Mouse (Mus musculus) lung, adult 18-20 months (tissue): ENCODE results near the gene Gpr62.
"Not testable (repeated sequence)": the region's sequence is repeated elsewhere in the genome, so short reads cannot be mapped to it uniquely, and the experiment has no call there.

Experiments
- DNase-seq, 2 experiments: peaks; one replicate each; pipeline ENCODE4 v3.0.0; 2022; ENCODE audit warnings: mixed read lengths in 2 of 2

The Gpr62 gene

DNA sequence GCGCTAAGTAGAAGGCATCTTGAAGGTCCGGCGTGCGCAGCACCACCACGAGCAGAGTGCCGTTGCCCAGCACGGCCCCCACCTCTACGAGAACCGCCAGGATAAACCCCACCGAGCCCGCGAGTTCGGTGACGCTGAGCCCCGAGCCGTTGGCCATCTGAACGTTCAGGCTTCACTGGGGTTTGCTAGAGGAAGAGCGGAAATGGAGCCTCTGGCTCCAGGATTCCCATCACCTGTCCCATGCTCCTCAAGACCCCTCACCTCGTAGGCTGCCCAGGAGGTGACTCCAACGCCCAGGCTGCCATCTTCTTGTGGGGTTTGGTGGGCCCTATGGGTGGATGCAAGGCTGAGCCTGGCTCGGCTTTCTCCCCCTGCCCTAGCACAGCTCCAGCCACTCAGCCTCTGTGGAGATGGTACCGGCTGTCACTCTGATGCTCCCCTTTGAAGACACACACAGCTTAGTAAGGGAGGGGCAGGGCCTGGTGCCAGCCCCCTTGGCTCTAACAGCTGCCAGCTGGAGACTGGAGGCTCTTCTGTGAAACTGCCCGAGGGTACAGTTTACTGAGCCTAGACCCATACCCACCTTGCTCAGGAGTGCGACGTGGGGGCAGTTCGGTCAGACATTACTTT lies at the start of gene Gpr62:
Gene Gpr62 (minus strand): TSS at position 368 of the 630 bp plus-strand sequence.
- DNase-seq: no peak

DNA sequence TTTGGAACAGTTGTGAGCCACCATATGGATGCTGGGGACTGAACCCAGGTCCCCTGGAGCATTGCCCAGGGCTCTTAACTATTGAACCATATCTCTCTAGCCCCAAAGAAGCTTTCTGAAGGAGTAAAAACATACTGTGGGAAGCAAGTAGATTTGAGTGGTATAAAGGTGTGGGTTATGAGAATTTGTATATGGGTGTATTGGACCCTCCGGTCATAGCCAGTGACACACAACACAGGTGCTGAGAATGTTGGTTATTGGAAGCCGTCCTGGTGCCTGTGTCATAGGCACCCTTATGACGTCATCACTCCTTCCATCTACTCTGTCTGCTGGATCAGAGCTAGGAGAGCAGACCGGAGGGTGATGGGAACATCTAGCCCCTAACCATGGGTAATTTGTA lies 48.5 kb upstream of the Gpr62 start, which contains the start of gene Iqcf5:
Gene Iqcf5 (plus strand): TSS at position 301 of the 400 bp plus-strand sequence.
- DNase-seq: no peak

DNA sequence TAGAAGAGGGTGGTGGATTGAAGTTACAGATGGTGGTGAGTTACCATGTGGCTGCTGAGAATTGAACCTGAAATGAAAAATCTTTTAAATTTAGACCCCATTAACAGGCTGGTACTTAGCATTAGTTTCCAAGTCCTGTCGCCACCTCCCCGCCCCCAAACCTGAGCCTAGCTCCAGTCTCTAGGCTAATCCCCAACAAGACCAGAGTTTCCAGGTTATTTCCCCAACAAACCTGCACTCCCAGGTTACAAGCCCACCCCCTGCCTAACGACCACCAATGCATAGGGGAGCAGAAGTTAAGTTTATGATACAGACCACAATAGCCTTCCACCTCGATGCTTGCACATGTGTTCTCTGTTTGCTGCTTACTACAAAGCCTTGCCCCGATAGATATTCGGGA lies 47.8 kb upstream of the Gpr62 start:
- no peak for DNase-seq

DNA sequence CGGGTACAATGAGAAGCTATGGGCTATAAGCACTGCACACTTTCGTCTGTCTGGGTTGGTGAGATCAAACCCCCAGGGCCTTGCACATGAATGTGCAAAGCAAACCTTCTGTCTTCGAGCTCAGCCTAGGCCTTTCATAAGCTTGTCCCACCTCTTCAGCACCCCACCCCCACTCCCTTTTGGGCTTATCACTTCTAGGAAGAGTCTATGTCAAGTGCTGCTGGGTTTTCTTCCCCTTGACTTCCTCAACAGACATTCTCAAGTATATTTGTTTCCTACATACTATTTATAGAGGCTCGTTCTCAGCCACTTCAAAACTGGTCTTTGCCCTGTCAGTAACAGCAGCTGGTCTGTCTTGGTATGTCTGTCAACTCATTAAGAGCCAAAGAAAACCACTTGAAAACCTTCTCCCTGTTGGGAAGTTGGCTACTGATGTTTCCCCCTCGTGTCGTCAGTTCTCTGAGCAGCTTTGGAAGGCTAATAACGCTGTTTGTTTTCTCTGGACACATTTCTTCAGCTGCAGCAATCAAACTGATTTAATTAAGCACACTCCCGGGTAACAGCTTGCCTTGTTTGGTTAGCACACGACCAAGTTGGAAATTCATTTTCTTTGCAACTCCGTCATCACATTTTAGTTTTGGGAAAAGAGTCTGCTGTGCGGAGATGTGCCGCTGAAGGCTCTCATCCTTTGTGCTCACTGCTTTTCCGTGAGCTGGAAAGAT lies 47.2 kb upstream of the Gpr62 start:
- DNase-seq: peak in 1 of 2 experiments; percentile 4

DNA sequence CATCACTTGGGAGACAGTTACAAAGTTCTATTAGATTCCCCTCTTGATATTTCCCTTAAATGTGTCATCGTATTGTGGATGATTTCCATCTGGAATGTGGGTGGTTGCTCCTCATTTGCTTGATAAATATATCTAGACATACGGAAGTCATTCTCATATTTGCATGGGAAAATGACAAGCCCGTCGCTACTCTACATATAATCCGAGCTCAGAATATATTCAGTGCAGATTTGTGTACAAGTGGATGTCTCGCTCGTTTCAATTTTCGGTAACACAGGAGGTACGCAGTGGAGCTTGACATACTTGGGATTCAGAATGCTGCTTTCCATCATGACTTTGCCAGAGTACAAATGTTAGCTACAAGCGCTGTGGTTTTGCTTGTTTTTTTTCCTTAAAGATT lies 43.6 kb upstream of the Gpr62 start:
- DNase-seq: no peak

DNA sequence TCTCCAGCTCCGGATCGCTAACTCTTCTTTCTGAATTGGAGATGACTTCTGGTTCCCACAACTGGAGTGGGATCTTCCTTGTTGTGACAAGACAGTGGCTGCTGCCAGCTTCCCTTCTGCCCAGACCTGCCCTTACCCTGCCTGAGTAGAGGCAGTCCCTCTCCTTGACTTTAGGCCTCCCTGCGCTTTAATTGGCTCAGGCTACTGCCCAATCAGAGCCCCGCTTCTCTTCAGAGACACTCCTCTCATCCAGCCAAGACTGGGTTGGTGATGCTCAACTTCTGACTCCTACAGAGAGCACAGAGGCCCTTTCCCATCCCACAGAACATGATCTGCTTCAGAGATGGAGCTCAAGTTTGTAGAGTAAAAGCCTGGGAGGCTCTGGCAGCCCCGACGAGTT lies 38.5 kb upstream of the Gpr62 start:
- no peak for DNase-seq

DNA sequence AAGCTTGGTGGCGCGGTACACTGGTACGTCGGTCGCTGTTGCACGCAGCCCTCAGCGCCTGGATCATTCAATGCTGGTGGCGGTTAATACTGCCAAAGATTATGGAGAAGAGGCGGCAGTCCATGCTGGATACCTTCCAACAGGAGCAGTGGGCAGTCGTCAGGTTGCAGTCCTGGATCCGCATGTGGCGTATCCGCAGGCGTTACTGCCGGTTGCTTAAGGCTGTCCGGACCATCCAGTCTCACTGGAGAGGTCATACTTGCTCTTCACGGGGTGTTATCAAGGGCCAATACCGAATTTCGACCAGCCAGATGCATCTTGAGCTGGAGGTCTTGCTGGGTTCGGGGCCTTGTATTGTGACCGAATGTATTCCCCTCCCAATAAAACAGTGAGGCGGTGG lies 36.1 kb upstream of the Gpr62 start:
- no peak for DNase-seq

DNA sequence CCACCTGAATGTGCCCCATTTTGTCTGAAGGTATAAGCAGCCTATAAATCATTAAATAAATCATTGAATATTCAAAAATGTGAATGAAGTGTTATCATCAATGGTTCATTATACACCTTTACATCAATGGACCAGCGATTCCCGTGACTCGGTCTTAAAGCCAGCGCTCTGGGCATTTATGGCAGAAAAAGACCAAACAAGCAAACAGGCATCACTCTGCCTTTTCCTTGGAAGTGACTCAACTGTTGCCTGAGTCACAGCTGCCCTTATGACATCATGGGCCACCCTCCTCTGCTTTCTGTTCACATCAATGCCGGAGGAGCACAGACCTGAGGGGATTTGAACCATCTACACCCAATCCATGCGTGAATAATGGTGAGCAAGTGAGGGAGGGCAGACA lies 33.9 kb upstream of the Gpr62 start, which contains the start of gene Iqcf1:
Gene Iqcf1 (plus strand): TSS at position 301 of the 400 bp plus-strand sequence.
- DNase-seq: no peak

DNA sequence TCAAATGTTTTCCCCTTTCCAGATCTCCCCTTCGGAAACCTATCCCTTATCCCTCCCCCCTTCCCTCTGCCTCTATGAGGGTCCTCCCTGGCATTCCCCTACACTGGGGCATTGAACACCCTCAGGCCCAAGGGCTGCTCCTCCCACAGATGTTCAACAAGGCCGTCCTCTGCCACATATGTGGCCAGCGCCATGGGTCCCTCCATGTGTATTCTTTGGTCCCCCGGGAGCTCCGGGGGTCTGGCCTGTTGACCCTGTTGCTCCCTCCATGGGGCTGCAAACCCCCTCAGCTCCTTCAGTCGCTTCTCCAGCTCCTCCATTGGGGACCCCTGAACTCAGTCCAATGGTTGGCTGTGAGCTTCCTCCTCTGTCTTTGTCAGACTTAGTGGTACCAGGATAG lies 21.9 kb upstream of the Gpr62 start:
- not testable (repeated sequence) for DNase-seq

DNA sequence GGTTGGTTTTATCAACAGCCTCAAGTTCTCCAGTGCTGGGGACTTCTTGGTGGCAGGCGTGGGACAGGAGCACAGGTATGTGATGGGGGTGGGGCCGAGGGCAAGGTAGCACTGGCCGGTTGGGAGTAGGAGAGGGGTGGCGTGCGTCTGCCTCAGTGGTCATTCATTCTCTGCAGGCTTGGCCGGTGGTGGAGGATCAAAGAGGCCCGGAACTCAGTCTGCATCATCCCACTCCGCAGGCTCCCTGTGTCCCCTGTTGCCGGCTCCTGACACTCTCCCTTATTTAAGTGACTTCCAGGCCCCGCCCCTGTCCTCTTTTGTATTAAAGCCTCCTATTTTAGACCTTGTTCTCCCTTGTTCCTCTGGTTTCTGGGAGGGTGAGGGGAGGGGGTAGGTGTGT lies 19.3 kb upstream of the Gpr62 start:
- no peak for DNase-seq

DNA sequence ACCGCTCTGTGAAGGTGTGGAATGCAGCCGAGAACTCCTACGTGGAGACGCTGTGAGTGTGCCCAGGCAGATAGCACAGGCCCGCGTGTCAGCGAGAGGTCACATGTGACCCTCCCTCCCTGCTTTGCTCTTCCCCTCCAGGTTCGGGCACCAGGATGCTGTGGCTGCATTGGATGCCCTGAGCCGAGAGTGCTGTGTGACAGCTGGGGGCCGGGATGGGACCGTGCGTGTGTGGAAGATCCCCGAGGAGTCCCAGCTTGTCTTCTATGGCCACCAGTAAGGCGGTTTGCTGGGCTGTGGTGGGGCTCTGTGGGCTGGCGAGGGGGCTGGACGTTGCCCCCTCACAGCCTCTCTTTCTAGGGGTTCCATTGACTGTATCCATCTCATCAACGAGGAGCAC lies 17.9 kb upstream of the Gpr62 start:
- no peak for DNase-seq

DNA sequence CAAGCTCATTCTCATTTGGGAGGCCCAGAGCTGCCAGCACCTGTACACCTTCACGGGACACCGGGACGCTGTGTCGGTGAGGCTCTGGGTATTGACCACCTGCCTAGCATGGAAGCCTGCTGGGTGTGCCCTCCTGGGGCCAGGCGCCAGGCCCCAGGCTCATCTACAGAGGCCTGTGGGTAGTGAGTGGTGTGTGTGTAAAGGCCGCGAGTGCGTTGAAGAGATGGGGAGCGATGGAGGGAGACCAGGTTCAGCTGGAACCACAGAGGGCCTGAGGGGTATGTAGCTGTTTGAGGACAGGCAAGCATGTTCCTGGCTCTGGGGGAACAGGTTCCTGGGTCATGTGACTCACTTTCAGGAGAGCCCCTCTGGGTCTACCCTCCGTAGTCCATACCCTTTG lies 17.4 kb upstream of the Gpr62 start:
- DNase-seq: no peak

DNA sequence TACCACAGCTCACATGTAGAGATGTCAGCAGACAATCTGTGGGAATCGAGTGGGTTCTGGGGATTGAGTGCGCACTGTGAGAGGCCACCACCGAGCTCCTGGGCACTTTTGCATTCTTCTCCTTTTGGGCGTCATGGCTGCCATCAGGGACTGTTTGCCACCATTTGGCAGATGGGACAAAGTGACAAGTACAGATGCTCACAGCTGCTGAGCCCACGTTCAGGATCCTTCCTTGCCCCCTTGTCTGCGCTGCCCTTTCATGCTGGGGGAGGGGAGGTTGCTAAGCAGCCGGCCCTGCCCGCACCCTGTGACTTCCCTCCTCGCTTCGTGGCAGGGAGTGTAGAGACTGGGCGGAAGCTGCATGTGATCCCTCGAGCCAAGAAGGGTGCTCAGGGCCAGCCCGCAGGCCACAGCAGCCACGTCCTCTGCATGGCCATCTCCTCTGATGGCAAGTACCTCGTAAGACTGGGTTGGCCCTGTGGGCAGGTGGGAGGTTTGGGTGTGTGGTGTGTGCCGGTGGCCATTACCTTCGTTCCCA lies 16.9 kb upstream of the Gpr62 start:
- DNase-seq: no peak

DNA sequence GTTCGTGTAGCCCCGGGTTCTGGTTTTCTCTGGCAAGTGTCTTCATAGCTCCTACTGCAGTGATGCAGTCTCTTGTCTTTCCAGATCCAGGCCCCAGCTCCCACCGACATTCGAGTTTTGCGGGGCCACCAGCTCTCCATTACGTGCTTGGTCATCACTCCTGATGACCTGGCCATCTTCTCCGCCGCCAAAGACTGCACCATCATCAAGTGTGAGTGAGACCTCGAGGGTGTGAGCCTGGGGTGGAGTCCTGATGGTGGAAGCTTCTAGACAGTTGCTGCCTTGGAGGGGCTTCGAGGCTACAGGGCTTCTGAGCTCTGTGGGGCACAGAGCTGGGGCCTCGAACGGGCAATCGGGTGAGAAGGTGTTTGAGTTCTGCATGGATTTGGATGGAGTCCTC lies 15.9 kb upstream of the Gpr62 start:
- DNase-seq: no peak

DNA sequence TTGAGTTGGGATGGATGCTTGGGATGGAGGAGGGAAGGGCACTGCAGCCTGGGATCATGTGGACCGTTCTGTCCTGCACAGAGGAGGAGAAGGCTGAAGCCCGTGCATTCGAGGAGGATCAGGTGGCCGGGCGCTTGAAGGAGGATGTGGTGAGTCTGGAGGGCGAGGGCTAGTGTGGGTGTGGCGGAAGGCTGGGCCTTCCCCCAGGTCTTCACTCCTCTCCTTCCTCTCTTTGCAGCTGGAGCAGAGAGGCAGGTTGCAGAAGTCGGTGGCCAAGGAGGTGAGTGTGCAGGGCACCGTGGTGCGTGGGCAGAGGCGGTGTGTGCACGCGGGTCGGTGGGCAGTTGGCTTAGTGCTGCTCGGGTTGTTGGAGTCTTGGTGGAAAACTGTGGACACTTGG lies 15.3 kb upstream of the Gpr62 start:
- peak in 1 of 2 experiments; percentile 2 for DNase-seq

DNA sequence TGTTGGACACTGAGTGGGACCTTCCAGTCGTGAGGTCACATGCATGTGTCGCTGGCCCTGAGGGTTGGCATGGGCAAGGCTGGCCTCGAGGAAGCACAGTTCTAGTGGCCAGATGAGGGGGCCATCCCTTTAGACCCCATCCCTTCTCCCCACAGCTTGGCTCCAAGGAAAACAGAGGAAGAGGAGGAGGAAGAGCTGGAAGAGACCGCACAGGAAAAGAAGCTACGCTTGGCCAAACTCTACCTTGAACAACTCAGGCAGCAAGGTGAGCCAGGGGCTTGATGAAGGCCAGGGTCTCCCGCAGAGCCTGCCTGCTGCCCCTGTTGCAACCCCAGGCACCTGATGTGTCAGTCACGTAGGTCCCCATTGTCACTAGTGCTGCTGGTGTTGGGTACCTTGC lies 14.8 kb upstream of the Gpr62 start:
- DNase-seq: no peak

DNA sequence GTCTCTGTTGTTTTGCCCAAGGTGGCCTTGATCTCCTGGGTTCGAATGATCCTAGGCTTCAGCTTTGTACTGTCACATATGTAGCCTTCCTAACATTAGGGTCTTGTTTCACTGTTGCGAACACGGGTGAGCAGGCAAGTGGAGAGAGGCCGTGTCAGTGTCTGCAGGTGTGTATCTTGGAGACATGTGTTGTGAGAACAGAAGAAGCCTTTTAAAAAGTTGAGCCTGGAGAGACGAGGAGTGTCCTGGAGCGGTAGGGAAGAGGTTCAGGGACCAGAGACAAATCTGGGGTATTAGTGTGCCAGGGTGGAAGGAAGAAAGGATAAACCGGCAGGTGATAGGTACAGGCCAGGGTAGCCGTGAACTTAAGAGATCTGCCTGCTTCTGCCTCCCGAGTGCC lies 12.4 kb upstream of the Gpr62 start:
- DNase-seq: peak in 1 of 2 experiments; percentile 2

DNA sequence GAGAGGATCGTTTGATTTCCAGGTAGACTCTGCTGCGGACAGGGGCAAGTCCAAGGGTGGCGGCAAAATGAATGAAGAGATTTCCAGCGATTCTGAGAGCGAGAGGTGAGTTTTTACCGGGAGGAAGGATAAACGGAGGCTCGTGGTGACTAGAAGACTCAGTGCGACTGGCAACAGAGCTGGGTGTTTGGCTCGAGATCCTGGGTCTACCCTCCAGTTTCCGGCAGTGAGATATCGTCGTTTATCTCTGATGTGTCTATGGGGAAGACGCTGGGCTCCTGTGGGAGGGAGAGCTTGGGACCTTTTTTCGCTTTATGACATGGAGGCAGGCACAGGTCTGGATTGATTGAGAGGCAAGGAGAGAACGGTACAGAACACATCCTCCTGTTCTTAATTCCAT lies 11.9 kb upstream of the Gpr62 start:
- peak in 1 of 2 experiments; percentile 3 for DNase-seq

DNA sequence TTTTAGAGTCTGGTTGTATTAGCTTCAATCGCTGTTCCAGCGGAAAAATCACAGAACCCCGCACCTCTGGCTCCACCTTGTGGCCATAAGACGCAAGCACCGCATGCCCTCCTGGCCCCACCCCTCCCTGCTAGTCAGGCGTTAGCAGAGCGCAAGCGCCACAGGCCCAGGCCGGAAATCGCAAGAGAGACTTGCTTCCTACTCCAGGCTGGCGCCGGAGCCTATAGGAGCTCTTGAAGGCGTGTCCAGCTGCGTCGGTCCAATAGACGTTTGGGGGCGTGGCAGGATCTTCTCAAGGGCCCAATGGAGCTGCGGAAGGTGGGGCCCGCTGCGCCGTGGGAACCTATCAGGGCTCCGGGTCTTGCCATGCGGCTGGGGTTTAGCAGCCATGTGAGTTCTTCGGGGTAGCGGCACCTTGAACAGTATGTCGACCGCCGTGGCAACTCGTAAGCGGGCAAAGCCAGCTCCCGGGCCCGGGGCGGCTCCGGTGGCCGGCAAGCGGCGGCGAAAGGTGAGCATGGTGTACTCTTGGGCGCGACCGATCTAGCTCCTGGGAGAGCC lies 11.3 kb upstream of the Gpr62 start, which contains the start of gene Parp3:
Gene Parp3 (minus strand): TSS at position 26 of the 561 bp plus-strand sequence.
- peak; percentile 100 for DNase-seq

DNA sequence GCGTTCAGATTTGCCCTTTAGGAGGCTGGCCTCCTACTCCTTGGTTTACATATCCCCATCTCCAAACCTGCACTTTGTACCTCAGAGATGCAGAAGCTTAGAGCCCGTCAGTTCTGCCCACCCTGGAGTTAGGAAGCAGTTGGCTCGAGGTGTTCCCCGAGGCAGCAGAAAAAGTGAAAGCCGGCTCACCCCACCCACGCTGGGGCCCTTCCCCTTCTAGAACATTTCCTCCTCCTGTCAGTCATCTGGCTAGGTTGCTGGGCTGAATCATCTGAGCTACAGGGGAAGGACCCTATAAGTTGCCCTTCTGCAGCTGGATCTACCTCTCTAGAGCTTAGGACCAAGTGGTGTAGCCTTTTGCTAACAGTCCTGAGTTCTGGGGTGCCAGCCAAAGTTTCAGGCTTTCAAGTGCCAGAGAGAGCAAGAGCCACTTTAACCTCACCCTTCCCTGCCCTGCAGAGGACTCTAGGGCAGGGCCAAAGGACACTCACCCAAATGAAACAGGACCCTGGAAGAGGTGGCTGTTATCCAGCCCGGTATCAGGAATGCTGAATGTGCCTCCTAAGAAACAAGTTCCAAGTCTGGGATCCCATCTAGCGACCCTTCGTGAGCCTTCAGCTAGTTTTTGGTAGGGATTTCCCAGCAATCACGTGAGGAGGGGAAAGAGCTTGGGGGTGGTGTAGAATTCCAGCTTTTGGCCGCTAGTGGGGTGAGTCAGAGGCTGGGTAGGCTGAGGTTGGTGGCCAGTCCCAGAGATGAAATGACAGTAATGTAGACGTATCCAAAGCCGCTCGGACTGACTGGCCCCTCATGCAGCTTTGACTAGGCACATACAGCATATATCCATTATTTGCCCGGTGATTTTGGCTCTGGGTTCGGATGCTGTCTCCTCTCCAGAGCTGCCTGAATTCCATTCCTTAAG lies 10.5 kb upstream of the Gpr62 start:
- DNase-seq: peak; percentile 85 to 88

DNA sequence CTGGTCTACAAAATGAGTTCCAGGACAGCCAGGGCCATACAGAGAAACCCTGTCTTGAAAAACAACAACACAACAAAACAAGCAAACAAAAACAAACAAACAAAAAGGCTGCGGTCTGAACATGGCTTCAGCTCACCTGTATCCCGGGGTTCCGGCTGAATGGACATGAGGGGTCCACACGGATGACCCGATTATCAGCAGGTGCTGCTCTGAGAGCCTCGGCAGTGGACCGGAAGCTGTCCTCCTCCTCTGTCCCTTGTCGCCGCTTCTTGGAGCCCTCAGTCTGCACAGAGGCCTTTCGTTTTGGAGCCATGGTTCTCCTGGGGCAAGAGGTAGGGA lies 9.9 kb upstream of the Gpr62 start, which contains the start of gene Rrp9:
Gene Rrp9 (plus strand): TSS at position 301 of the 339 bp plus-strand sequence.
- DNase-seq: no peak

DNA sequence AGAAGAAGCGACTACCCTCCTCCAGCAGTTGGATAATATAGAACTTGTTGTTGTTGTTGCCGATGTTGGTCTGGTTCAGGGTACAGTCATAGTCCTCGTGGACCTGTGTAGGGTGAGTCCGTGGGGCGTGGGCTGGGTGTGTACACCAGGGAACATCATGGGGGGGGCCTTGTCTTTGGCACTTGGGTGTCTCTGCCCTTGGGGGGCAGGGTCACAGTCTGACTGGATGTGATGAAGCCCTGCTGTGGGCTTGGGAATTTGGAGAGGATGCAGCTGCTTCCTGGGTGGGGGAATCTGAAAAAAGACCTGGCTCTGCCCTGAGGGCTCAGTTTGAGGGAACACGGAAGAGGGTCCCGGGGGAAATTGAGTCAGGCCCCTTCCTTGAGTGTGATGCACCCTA lies 9.3 kb upstream of the Gpr62 start:
- DNase-seq: peak; percentile 44 to 64

DNA sequence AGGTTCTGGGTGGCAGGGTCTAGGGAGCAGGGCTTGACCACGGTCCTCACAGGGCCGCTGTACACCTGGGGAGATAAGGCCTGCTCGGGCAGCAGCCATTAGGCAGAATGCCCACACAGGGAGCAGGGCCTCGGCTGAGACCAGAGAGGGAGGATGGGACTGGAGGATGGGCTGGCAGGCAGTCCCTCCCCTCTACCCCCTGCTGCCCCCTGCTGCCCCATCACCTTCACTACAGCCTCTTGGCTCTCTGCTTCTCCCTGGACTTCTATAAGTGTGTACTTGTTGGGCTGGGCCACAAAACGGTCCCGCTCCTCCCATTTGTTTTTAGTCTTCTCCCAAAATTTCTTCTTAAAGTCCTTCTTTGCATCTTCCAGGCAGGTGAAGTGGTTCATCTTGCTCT lies 8.7 kb upstream of the Gpr62 start:
- DNase-seq: peak; percentile 76 to 81
